Mouse (Mus musculus): ENCODE data around the gene Nup188. TPM values are rescaled to one million over a fixed set of nuclear protein-coding genes. Genes with fewer than 3 reads are reported as not detected.

Nup188 gene
- total RNA-seq, 2 experiments from 2014 or later, result 20.2 to 20.9 TPM

DNA sequence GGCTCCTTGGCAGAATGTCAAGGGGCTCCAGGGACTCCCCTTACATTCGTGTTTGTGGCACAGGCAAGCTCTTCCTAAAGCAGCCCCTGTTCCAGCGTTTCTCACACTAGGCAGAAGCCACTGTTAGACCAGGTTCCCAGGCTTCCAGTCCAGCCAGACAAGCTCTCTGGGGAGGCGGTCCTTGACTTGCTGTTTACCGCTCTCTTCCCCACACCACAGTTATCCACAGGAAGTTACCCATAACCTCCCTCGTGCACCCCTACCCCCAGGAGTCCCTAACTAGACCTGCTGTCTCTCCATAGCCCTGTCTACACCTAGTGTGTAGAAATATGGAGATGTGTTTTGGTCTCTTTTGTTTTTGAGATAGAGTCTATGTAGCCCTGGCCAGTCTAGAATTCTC, 32.4 kb upstream of the Nup188 start:
- no peak for DNase-seq (ENCODE audit: low spot score in 2 of 2)
- intact Hi-C loops (cut with DNase I), result no loop called here

- intact Hi-C loops (cut with DNase I), result no loop called here
- no peak for DNase-seq (ENCODE audit: low spot score in 2 of 2)
Observed at GRCm38 (mm10) chr2:30255631-30256395, 30.4 kb upstream of the Nup188 start.

DNA sequence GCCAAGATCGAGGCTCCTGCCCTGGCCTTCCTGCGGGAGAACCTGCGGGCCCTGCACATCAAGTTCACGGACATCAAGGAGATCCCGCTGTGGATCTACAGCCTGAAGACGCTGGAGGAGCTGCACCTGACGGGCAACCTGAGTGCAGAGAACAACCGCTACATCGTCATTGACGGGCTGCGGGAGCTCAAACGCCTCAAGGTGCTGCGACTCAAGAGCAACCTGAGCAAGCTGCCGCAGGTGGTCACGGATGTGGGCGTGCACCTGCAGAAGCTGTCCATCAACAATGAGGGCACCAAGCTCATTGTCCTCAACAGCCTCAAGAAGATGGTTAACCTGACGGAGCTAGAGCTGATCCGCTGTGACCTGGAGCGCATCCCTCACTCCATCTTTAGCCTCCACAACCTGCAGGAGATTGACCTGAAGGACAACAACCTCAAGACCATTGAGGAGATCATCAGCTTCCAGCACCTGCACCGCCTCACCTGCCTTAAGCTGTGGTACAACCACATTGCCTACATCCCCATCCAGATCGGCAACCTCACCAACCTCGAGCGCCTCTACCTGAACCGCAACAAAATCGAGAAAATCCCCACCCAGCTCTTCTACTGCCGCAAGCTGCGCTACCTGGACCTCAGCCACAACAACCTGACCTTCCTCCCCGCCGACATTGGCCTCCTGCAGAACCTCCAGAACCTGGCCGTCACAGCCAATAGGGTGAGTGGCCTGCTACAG, 29.4 kb upstream of the Nup188 start:
- no peak for DNase-seq (ENCODE audit: low spot score in 2 of 2)
- intact Hi-C loops (cut with DNase I), result no loop called here

DNA sequence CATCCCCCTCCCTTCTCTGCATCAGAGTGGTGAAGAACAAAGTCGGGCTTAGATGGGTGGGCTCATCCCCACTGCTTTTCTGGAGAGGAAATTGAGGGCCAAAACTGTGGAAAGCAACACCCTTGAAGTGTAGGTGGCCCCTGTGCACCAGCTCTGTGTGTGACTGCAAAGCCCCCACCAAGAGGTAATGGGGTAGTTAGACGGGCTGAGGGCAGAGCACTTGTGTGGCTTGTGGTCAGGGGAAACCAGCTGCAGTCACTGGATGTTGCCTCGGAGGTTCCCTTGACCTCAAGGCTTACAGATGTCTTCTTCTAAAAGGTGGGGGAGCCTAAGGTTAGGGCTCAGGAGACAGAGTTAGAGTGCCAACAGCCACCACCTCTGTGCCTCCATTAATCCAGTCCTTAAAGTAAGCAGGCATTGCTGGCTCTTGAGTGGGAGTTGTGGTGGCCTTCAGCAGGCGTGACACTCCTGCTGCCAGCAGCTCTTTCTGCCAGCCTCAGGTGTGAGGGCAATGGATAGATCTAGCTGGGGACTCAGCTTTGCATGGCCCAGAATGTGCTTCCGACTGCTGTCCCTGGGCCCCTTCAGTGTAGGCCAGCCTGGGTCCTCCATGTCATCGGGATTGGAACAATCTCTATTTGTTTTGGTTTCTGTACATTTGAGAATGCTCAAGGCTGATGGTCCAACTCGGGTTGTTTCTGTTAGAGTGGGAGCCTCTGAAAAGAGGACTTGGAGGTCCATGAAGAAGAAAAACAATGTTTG, 28.3 kb upstream of the Nup188 start:
- no peak for DNase-seq (ENCODE audit: low spot score in 2 of 2)
- intact Hi-C loops (cut with DNase I), result no loop called here

GRCm38 (mm10) chr2:30258600-30258999, 27.6 kb upstream of the Nup188 start:
- intact Hi-C loops (cut with DNase I), result no loop called here
- no peak for DNase-seq (ENCODE audit: low spot score in 2 of 2)

GRCm38 (mm10) chr2:30259131-30260064, 26.8 kb upstream of the Nup188 start:
- no peak for DNase-seq (ENCODE audit: low spot score in 2 of 2)
- intact Hi-C loops (cut with DNase I), result no loop called here

GRCm38 (mm10) chr2:30261064-30261736, 25.0 kb upstream of the Nup188 start:
- intact Hi-C loops (cut with DNase I), result no loop called here
- no peak for DNase-seq (ENCODE audit: low spot score in 2 of 2)

GRCm38 (mm10) chr2:30261921-30262839, 24.0 kb upstream of the Nup188 start:
- DNase-seq (ENCODE audit: low spot score in 2 of 2), result no peak
- intact Hi-C loops (cut with DNase I), result no loop called here

DNA sequence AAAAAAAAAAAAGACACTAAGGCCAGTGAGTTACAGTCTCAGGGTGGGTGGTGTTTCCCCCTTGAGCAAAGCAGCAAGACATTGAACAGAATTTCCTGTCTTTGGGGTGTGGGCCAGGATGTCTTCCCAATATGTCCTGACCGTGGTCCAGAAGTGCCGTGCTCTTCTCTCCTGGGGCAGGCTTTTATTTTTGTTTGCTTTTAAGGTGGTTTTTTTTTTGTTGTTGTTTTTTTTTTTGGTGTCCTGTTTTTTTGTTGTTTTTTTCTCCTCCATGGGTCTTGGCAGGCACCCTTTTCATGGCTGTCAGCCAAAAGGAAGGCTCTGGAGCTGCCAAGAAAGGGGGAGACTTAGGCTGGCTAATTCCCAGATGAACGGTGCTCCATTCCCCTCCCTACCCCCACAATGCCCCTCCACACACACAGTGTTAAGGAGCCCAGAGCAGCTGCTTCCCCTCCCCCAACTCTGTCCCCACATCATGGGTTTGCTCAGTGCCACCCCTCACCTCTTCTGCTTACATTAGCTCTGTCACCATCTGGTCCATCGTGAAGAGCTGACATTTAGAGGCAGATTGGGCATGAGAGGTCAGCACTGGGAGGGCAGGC, 23.3 kb upstream of the Nup188 start:
- intact Hi-C loops (cut with DNase I), result no loop called here
- DNase-seq (ENCODE audit: low spot score in 2 of 2), result peak; percentile 72 to 74

DNA sequence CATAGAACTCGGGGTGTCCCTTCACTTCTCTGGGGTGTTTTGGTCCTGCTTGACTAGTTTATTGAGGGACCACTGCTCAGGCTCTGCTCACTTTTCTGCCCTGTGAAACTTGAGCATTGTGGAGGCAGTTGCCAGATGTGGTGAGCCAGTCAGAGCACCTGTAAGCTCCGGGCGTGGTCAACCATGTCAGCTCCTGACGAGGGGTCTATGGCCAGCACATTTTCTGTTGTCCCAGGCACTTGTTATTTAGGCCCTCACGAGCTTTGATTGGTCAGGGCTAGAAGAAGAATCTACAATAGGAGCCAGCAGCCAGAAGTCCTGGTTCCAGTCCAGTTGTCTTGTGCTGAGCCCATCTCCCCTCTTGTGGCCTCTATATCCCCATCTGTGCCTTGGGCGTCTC, 22.4 kb upstream of the Nup188 start:
- DNase-seq (ENCODE audit: low spot score in 2 of 2), result no peak
- intact Hi-C loops (cut with DNase I), result no loop called here

GRCm38 (mm10) chr2:30264671-30265519, 21.3 kb upstream of the Nup188 start:
- intact Hi-C loops (cut with DNase I), result loop anchor here (1.0 to 5.0 kb wide), 2 partner anchors 27 to 98 kb away; no protein-coding TSS in a partner anchor
- no peak for DNase-seq (ENCODE audit: low spot score in 2 of 2)

- peak; percentile 67 to 86 for DNase-seq (ENCODE audit: low spot score in 2 of 2)
- intact Hi-C loops (cut with DNase I), result loop anchor here (1.0 to 5.0 kb wide), 2 partner anchors 28 to 99 kb away; no protein-coding TSS in a partner anchor
Observed at GRCm38 (mm10) chr2:30265767-30266253, 20.4 kb upstream of the Nup188 start, which contains the start of gene Phyhd1. Gene Phyhd1 (plus strand): TSS chr2:30266203.

- no peak for DNase-seq (ENCODE audit: low spot score in 2 of 2)
- intact Hi-C loops (cut with DNase I), result loop anchor here (5.0 kb wide), 1 partner anchor 99 kb away; no protein-coding TSS in a partner anchor
Observed at GRCm38 (mm10) chr2:30266392-30266941, 19.7 kb upstream of the Nup188 start.

DNA sequence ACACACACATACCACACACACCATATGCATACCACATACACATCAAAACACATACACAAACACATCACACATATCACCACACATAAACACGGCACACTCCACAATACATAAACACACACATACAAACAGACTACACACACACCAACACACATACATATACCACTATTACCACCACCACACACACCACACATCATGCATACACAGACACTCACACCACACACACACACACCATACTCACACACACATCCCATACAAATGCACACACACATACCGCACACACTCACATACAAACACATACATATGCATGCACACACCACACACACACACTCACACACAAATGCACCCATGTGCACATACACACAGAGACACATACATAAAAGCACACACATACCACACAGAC, 18.7 kb upstream of the Nup188 start:
- no peak for DNase-seq (ENCODE audit: low spot score in 2 of 2)
- intact Hi-C loops (cut with DNase I), result loop anchor here (5.0 kb wide), 1 partner anchor 100 kb away; no protein-coding TSS in a partner anchor

DNA sequence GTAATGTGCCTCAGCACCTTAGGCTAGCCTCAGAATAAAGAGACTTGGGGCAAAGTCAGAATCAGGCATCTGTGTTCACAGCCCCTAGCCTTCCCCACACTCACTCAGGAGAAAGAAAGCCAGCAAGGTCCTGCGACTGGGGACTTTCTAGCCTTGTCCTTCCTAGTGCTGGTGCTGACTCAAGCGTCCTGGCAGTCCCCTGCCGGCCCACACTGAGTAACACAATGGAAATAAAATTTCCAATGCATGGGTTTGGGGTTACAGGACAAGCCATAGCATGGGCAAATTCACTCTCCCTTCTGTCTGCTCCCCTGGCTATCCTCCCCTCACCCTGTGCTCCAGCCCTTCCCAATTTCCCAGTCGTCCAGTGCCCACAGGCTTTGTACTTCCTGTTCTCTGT, 17.8 kb upstream of the Nup188 start:
- intact Hi-C loops (cut with DNase I), result loop anchor here (5.0 kb wide), 1 partner anchor 101 kb away; no protein-coding TSS in a partner anchor

More for the DNA sequence above, 17.8 kb upstream of the Nup188 start:
- no peak for DNase-seq (ENCODE audit: low spot score in 2 of 2)

All from left cerebral cortex, postnatal 14 days (tissue).